Mouse (Mus musculus): Measurements from ENCODE around the gene Zan.
A peak's percentile ranks its signal among the peaks of the same experiment; 100 is the strongest.

Zan gene

DNA sequence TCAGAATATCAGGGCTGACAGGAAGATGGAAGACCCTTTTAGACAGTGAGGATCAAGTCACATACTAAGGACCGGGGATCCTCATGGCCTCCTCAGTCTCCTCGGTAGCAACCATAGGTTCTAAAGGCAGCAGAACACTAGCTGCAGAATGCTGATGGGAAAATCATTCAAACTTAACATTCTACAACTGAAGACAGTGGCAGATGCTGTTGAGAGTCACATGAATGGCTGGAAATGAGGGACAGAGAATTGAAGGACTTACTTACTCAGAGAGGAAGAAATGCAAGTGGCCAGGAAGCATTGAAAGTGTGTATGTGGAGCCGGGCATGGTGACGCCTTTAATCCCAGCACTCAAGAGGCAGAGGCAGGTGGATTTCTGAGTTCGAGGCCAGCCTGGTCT is at the start of gene Zan:
Zan (minus strand) TSS at position 101 of the 400 bp plus-strand sequence.
- no peak for DNase-seq (ENCODE audit: low spot score)

GRCm38 (mm10) chr5:137526192-137526936 is 49.5 kb upstream of the Zan start:
- DNase-seq (ENCODE audit: low spot score): peak; percentile 50

GRCm38 (mm10) chr5:137525511-137525910 is 48.6 kb upstream of the Zan start:
- DNase-seq (ENCODE audit: low spot score): no peak

- DNase-seq (ENCODE audit: low spot score): no peak
Measured at GRCm38 (mm10) chr5:137524671-137525070, 47.8 kb upstream of the Zan start.

GRCm38 (mm10) chr5:137524251-137524515 is 47.3 kb upstream of the Zan start:
- DNase-seq (ENCODE audit: low spot score): no peak

- DNase-seq (ENCODE audit: low spot score): no peak
Measured at GRCm38 (mm10) chr5:137523396-137524250, 46.8 kb upstream of the Zan start.

GRCm38 (mm10) chr5:137522711-137523110 is 45.8 kb upstream of the Zan start:
- DNase-seq (ENCODE audit: low spot score): no peak

GRCm38 (mm10) chr5:137521861-137522260 is 45.0 kb upstream of the Zan start:
- no peak for DNase-seq (ENCODE audit: low spot score)

DNA sequence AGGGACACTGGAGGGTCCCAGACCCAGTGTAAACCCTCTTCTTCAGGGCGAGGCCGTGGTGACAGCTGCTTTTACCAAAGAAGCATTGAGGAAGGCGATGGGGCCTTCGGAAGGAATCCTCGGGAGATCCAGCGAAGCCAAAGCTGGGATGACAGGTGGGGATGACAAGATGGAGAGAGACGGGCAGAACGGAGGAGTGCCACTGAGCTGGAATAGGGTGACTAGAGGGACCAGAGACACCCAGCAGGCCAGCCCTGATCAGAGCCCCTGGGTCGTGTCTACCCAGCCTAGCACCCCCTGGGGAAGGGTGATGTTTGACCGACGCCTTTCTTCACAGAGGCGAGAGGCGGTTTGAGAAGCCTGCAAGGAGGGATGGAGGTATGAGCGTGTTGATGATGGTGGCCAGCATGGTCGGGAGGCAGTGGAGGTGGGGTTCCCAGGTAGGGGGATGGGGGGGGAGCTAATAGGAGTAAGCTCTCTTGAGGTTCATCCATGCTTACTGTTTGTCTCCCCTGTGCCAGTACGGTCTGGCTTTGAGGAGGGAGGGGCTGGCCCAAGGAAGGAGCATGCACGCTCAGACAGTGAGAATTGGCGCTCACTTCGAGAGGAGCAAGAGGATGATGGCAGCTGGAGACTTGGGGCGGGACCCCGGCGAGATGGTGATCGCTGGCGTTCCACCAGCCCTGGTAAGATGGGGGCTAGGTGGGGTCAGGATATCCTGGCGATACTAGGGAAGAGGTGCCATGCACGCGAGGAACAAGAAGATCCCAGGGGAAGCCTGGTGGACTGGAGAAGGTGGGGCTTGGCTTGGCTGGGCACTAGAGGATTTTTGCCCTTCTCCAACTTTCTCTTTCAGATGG is 43.1 kb upstream of the Zan start:
- DNase-seq (ENCODE audit: low spot score): no peak

DNA sequence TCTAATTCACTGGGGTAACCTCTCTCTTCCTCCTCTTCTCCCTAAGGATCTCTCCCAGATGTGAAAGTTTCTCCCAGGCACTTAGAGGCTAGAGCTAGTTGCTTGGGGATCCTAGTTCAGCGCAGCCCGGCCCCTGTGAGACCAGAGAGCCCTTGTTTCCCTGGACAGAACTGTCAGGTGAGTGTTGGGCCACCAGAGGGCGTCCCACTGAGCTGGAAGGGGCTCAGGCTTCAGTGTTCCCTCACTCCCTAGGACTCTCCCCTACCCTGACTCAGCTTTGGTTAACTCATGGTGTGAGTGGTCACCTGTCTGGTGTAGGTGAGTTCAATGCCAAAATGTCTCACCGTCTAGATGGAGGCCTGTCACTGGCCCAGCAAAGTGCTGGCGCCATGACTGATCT is 41.6 kb upstream of the Zan start, which contains the start of gene Gigyf1:
Gigyf1 (plus strand) TSS at position 113 of the 400 bp plus-strand sequence.
- peak; percentile 53 for DNase-seq (ENCODE audit: low spot score)

GRCm38 (mm10) chr5:137514811-137515210 is 37.9 kb upstream of the Zan start:
- DNase-seq (ENCODE audit: low spot score): no peak

GRCm38 (mm10) chr5:137513951-137514721 is 37.3 kb upstream of the Zan start:
- DNase-seq (ENCODE audit: low spot score): no peak

DNA sequence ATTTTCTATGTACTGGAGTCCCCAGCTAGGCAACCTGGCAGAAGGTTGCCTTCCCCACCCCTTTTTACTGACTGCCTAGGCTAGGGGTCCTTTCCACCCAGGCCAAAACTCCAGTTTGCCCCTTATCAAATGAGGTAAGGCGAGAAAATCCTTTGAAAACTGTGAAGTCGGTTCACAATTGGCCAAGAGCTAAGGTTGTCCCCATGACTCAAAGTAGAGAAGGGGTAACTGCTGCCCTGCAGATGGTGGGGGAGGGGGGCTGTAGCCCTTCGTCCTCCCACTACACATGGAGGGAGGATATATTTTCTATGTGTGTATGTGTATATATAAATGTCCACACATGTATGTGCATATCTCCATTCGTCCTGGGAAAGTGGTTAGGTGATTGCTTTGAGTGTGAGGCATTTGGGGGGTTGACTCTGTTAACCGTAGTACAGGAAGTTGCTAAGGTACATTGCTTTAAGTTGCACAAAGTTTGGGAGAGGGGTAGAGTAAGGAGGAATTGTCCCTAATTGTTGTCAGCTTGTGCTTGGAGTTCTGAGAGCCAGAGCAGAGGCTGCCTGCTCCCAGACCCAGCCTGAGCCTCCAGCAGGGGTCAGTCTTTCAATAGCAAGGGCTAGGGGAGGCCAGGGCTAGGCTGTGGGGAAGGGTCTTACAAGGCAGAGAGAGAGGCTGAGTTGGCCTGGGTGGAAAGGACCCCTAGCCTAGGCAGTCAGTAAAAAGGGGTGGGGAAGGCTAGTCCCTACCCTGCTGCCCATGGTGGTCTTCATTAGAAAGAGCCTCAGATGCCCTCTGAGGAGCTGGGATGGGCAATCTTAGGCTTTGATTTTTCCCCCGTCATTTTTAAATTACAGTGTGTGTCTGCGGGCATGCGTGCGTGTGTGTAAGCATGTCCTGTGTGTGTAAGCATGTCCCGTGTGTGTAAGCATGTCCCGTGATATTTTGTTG is 36.3 kb upstream of the Zan start:
- DNase-seq (ENCODE audit: low spot score): peak; percentile 79

DNA sequence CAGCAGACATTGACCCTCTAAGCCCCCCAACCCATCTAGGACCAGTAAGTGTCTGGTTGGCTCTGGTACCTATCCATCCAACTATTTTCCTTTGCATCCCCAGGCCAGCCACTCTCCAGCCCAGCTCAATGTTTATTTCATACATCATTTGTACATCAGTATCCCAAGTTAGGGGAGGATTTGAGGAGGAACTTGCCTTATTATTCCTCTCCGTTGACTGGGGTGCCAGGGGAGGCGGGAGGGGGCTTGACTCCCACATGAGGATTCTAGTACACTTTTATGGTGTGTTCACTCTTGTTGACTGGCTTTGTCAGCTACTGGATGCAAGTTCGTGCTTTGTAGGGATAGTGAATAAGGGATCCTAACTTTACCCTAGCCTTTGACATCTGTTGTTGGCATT is 34.8 kb upstream of the Zan start:
- DNase-seq (ENCODE audit: low spot score): no peak

GRCm38 (mm10) chr5:137510573-137511390 is 33.9 kb upstream of the Zan start:
- DNase-seq (ENCODE audit: low spot score): no peak

GRCm38 (mm10) chr5:137510014-137510501 is 33.2 kb upstream of the Zan start:
- DNase-seq (ENCODE audit: low spot score): peak; percentile 85

- DNase-seq (ENCODE audit: low spot score): no peak
Measured at GRCm38 (mm10) chr5:137504041-137504440, 27.2 kb upstream of the Zan start.

DNA sequence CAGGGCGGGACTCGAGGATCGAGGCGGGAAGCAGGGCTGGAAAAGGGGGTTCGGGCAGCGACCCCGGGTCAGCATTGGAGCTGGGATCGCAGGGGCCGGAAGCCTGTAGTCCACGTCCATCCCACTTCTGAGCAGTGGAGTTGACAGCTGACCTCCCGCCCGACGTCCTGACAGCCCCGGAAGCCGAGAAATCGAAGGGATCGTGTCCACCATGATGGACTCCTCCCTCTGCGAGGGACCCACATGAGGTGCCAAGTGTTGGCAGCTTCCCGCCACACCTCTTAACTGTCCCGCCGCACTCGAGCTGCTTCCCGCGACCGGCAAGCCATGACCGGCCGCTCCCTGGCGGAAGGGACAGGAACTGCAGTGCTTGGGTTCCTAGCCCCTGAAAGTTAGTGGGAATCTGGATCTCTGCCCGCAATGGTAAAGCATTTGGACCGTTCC is 25.8 kb upstream of the Zan start:
- DNase-seq (ENCODE audit: low spot score): peak; percentile 94
